Mouse (Mus musculus) liver, embryonic 15.5 days (tissue): ENCODE results near the gene Gm20716. TPM values are rescaled to one million over a fixed set of nuclear protein-coding genes. Genes with fewer than 3 reads are reported as not detected.

ENCODE experiments used
- ATAC-seq: fragments of 200-750 bp; cut with Nextera tagmentation; 2 replicates; pipeline ENCODE4 v1.8.0; 2017; ENCODE audit warnings: moderate number of reproducible peaks, mild to moderate bottlenecking, moderate library complexity; ENCODE audit not compliant: insufficient read depth
- H3K27ac ChIP-seq: fragments of 300-500 bp; sonication (generic); replicated peaks from 2 replicates; pipeline ENCODE4 v1.5.1; 2015; ENCODE audit warnings: mild to moderate bottlenecking, inconsistent platforms
- H3K27me3 ChIP-seq: fragments of 300-500 bp; sonication (generic); 2 replicates; pipeline ENCODE4 v1.6.1; 2015; ENCODE audit warnings: mild to moderate bottlenecking, inconsistent platforms
- H3K36me3 ChIP-seq: fragments of 300-500 bp; sonication (generic); replicated peaks from 2 replicates; pipeline ENCODE4 v1.6.1; 2015; ENCODE audit warnings: moderate library complexity, mild to moderate bottlenecking, inconsistent platforms
- H3K4me1 ChIP-seq: fragments of 300-500 bp; sonication (generic); replicated peaks from 2 replicates; pipeline ENCODE4 v1.6.1; 2015; ENCODE audit warnings: inconsistent platforms
- H3K4me2 ChIP-seq: fragments of 300-500 bp; sonication (generic); 2 replicates; pipeline ENCODE4 v1.6.1; 2015; ENCODE audit warnings: moderate library complexity, mild to moderate bottlenecking, inconsistent platforms
- H3K4me3 ChIP-seq: fragments of 300-500 bp; sonication (generic); replicated peaks from 2 replicates; pipeline ENCODE4 v1.5.1; 2015; ENCODE audit warnings: mild to moderate bottlenecking, inconsistent platforms
- H3K9ac ChIP-seq: fragments of 300-500 bp; sonication (generic); 2 replicates; pipeline ENCODE4 v1.6.1; 2015; ENCODE audit warnings: moderate library complexity, mild to moderate bottlenecking, inconsistent platforms
- H3K9me3 ChIP-seq: fragments of 300-500 bp; sonication (generic); replicated peaks from 2 replicates; pipeline ENCODE4 v1.6.1; 2016; ENCODE audit warnings: inconsistent platforms
- WGBS: fragments of 180-500 bp; shearing (Covaris S2); methylation state at CpG from one replicate; pipeline ENCODE4 v1.1.7; 2015; ENCODE audit warnings: mixed read lengths; ENCODE audit not compliant: insufficient replicate concordance; 5-methylcytosine and 5-hydroxymethylcytosine counted together
- polyA plus RNA-seq: library from polyadenylated mRNA; unstranded; fragments of >200 nt; fragmentation: Nextera tagmentation; extraction: Ambion mirVana; gene quantifications from 2 replicates; pipeline ENCODE4 v1.2.1, GENCODE M21; 2015

Gene Gm20716
- polyA plus RNA-seq, 1 experiment from 2014 or later, result 4.4 TPM

- Histone ChIP-seq H3K4me1 (no peaks in the 10 kb centered on the region), H3K9me3 (no peaks in the 10 kb centered on the region), H3K27me3 (peaks cover 23% of the 10 kb centered on the region), H3K4me2 (no peak overlapping the region), H3K9ac (no peak overlapping the region), H3K27ac (no peak overlapping the region), H3K36me3 (no peaks in the 10 kb centered on the region), H3K4me3 (no peak overlapping the region)
- ATAC-seq, result no peak
- WGBS, result 18% methylated on average over 8 of the region's 8 CpGs
Measured at GRCm38 (mm10) chr2:168250270-168250669, 20.1 kb upstream of the Gm20716 start.

- Histone ChIP-seq H3K9me3 (no peaks in the 10 kb centered on the region), H3K4me3 (no peak overlapping the region), H3K4me1 (no peaks in the 10 kb centered on the region), H3K27ac (no peak overlapping the region), H3K27me3 (peaks cover 23% of the 10 kb centered on the region), H3K36me3 (no peaks in the 10 kb centered on the region), H3K9ac (no peak overlapping the region), H3K4me2 (no peak overlapping the region)
- no peak for ATAC-seq
- WGBS, result 3% methylated on average over 2 of the region's 2 CpGs
Measured at GRCm38 (mm10) chr2:168248856-168249245, 18.7 kb upstream of the Gm20716 start.

- WGBS, result 57% methylated on average over 8 of the region's 8 CpGs
- Histone ChIP-seq H3K9ac (no peak overlapping the region), H3K36me3 (no peaks in the 10 kb centered on the region), H3K4me3 (no peak overlapping the region), H3K9me3 (no peaks in the 10 kb centered on the region), H3K4me2 (no peak overlapping the region), H3K27ac (no peak overlapping the region), H3K4me1 (no peaks in the 10 kb centered on the region), H3K27me3 (peaks cover 23% of the 10 kb centered on the region)
- ATAC-seq, result no peak
Measured at GRCm38 (mm10) chr2:168248167-168248855, 18.1 kb upstream of the Gm20716 start.

- Histone ChIP-seq H3K4me2 (no peak overlapping the region), H3K9me3 (no peaks in the 10 kb centered on the region), H3K4me3 (no peak overlapping the region), H3K4me1 (no peaks in the 10 kb centered on the region), H3K36me3 (no peaks in the 10 kb centered on the region), H3K9ac (no peak overlapping the region), H3K27ac (no peak overlapping the region), H3K27me3 (peaks cover 4% of the 10 kb centered on the region; the same call in 1 of the 2 replicates)
- ATAC-seq, result no peak
- WGBS, result 28% methylated on average over 8 of the region's 8 CpGs
Measured at GRCm38 (mm10) chr2:168245571-168245970, 15.4 kb upstream of the Gm20716 start.

GRCm38 (mm10) chr2:168243278-168243677 lies 13.1 kb upstream of the Gm20716 start:
- Histone ChIP-seq H3K4me3 (no peak overlapping the region), H3K9ac (no peak overlapping the region), H3K27me3 (peaks cover 4% of the 10 kb centered on the region; the same call in 1 of the 2 replicates), H3K27ac (no peak overlapping the region), H3K9me3 (no peaks in the 10 kb centered on the region), H3K4me2 (no peak overlapping the region), H3K4me1 (no peaks in the 10 kb centered on the region), H3K36me3 (no peaks in the 10 kb centered on the region)
- ATAC-seq, result no peak
- WGBS, result 64% methylated on average over 4 of the region's 4 CpGs

- no peak overlapping the region for H3K9ac ChIP-seq
- no peaks in the 10 kb centered on the region for H3K4me1 ChIP-seq
- no peak overlapping the region for H3K4me3 ChIP-seq
- no peaks in the 10 kb centered on the region for H3K9me3 ChIP-seq
- H3K27me3 ChIP-seq, result peaks cover 4% of the 10 kb centered on the region; the same call in 1 of the 2 replicates
- no peaks in the 10 kb centered on the region for H3K36me3 ChIP-seq
- no peak overlapping the region for H3K27ac ChIP-seq
- H3K4me2 ChIP-seq, result no peak overlapping the region
- ATAC-seq, result no peak
Measured at GRCm38 (mm10) chr2:168242841-168243240, 12.7 kb upstream of the Gm20716 start.

GRCm38 (mm10) chr2:168238335-168238734 lies 8.2 kb upstream of the Gm20716 start:
- H3K4me1 ChIP-seq, result no peaks in the 10 kb centered on the region
- 65% methylated on average over 4 of the region's 4 CpGs for WGBS
- H3K9me3 ChIP-seq, result no peaks in the 10 kb centered on the region
- no peak overlapping the region for H3K4me2 ChIP-seq
- H3K9ac ChIP-seq, result no peak overlapping the region
- no peak overlapping the region for H3K27ac ChIP-seq
- H3K36me3 ChIP-seq, result 0 out of 2 replicates have a peak, but pooled peaks cover 6% of the 10 kb centered on the region
- H3K4me3 ChIP-seq, result no peak overlapping the region
- H3K27me3 ChIP-seq, result peaks cover 4% of the 10 kb centered on the region; the same call in 1 of the 2 replicates
- ATAC-seq, result no peak

GRCm38 (mm10) chr2:168233286-168233685 lies 3.1 kb upstream of the Gm20716 start:
- H3K27ac ChIP-seq, result no peak overlapping the region
- H3K4me1 ChIP-seq, result peaks cover 35% of the 10 kb centered on the region
- 77% methylated on average over 5 of the region's 5 CpGs for WGBS
- no peak for ATAC-seq
- H3K4me3 ChIP-seq, result no peak overlapping the region
- H3K36me3 ChIP-seq, result peaks cover 18% of the 10 kb centered on the region
- H3K4me2 ChIP-seq, result no peak overlapping the region
- no peaks in the 10 kb centered on the region for H3K9me3 ChIP-seq
- H3K9ac ChIP-seq, result no peak overlapping the region
- H3K27me3 ChIP-seq, result no peaks in the 10 kb centered on the region

GRCm38 (mm10) chr2:168231471-168231829 lies 1.3 kb upstream of the Gm20716 start:
- Histone ChIP-seq H3K4me2 (peak overlapping the region; percentile 99), H3K36me3 (peaks cover 26% of the 10 kb centered on the region), H3K4me1 (peaks cover 42% of the 10 kb centered on the region), H3K27me3 (no peaks in the 10 kb centered on the region), H3K27ac (no peak overlapping the region), H3K9me3 (no peaks in the 10 kb centered on the region), H3K4me3 (peak overlapping the region; percentile 100), H3K9ac (peak overlapping the region; percentile 95)
- no peak for ATAC-seq
- 59% methylated on average over 33 of the region's 33 CpGs for WGBS

- H3K27me3 ChIP-seq, result no peaks in the 10 kb centered on the region
- 2% methylated on average over 105 of the region's 105 CpGs for WGBS
Measured at GRCm38 (mm10) chr2:168230773-168231470, 758 bp upstream of the Gm20716 start.

GRCm38 (mm10) chr2:168229116-168230025 lies 793 bp downstream of the Gm20716 start:
- Histone ChIP-seq H3K4me1 (peaks cover 42% of the 10 kb centered on the region), H3K4me3 (peak overlapping the region; percentile 100), H3K27me3 (no peaks in the 10 kb centered on the region), H3K9me3 (no peaks in the 10 kb centered on the region), H3K27ac (peak overlapping the region; percentile 87), H3K36me3 (peaks cover 47% of the 10 kb centered on the region), H3K4me2 (peak overlapping the region; percentile 99), H3K9ac (peak overlapping the region; percentile 95)
- ATAC-seq, result peak; percentile 31; the same call in 1 of the 2 replicates
- WGBS, result 10% methylated on average over 41 of the region's 41 CpGs

More at GRCm38 (mm10) chr2:168230773-168231470, 758 bp upstream of the Gm20716 start:
- peak; percentile 67 for ATAC-seq
- peak overlapping the region; percentile 100 for H3K4me3 ChIP-seq
- H3K4me2 ChIP-seq, result peak overlapping the region; percentile 99
- H3K4me1 ChIP-seq, result peaks cover 42% of the 10 kb centered on the region
- peak overlapping the region; percentile 95 for H3K9ac ChIP-seq
- no peaks in the 10 kb centered on the region for H3K9me3 ChIP-seq
- H3K27ac ChIP-seq, result peak overlapping the region; percentile 87
- H3K36me3 ChIP-seq, result peaks cover 32% of the 10 kb centered on the region
